Mouse (Mus musculus): ENCODE measurements around the gene Wdr78. TPM values are rescaled to one million over a fixed set of nuclear protein-coding genes. Genes with fewer than 3 reads are reported as not detected.

The Wdr78 gene
- 0.47 TPM for polyA plus RNA-seq (2012; fragmentation: generic; extraction: Trizol)

- TF ChIP-seq TCF3 (IDR thresholded peaks at IDR 0.05; ENCODE audit: insufficient read length, low read depth), result no peak
- TF ChIP-seq POLR2A (IDR thresholded peaks at IDR 0.05; ENCODE audit: insufficient read length, low read depth), result peak; percentile 63
- TF ChIP-seq USF1 (IDR thresholded peaks at IDR 0.05; ENCODE audit: low read depth), result no peak
- no peak for TF ChIP-seq MYOG (IDR thresholded peaks at IDR 0.05; ENCODE audit: control insufficient read depth in 1 of 3, insufficient read depth in 1 of 3, insufficient read length in 2 of 3, low read depth in 2 of 3)
- no peak for TF ChIP-seq SRF (IDR thresholded peaks at IDR 0.05; ENCODE audit: control insufficient read depth, insufficient read length, low read depth)
- TF ChIP-seq TCF12 (IDR thresholded peaks at IDR 0.05; ENCODE audit: insufficient read depth, poor library complexity, severe bottlenecking), result no peak
- no peak for TF ChIP-seq CEBPB (IDR thresholded peaks at IDR 0.05; ENCODE audit: insufficient read depth, poor library complexity, severe bottlenecking)
- no peak for TF ChIP-seq MYOD1 (IDR thresholded peaks at IDR 0.05; ENCODE audit: control insufficient read depth in 1 of 3, insufficient read length in 2 of 3, low read depth in 2 of 3)
- TF ChIP-seq REST (IDR thresholded peaks at IDR 0.05; ENCODE audit: insufficient read depth, insufficient read length), result no peak
- TF ChIP-seq MAX (IDR thresholded peaks at IDR 0.05; ENCODE audit: low read depth), result no peak
- peak; percentile 18 for TF ChIP-seq POLR2AphosphoS2 (IDR thresholded peaks at IDR 0.05; ENCODE audit: insufficient read length, low read depth)
- TF ChIP-seq E2F4 (IDR thresholded peaks at IDR 0.05; ENCODE audit: insufficient read depth), result no peak
- H3K4me3 ChIP-seq, result peak within 1 kb of the TSS; percentile 71
Measured at GRCm38 (mm10) chr4:103114184-103115111, at the start of gene Wdr78, which contains the start of gene Mier1. Gene Wdr78 (minus strand): TSS chr4:103114555. Gene Mier1 (plus strand): TSS chr4:103114390.

GRCm38 (mm10) chr4:103158781-103159180, 44.4 kb upstream of the Wdr78 start:
- peaks cover 47% of the 10 kb centered on the region for H3K36me3 ChIP-seq (ENCODE audit: control insufficient read depth, insufficient read depth)
- H3K27me3 ChIP-seq (ENCODE audit: control insufficient read depth, insufficient read depth, insufficient read length), result no peaks in the 10 kb centered on the region
- TF ChIP-seq MYOG (IDR thresholded peaks at IDR 0.05; ENCODE audit: control insufficient read depth in 1 of 3, insufficient read depth in 1 of 3, insufficient read length in 2 of 3, low read depth in 2 of 3), result no peak
- no peak for TF ChIP-seq TCF3 (IDR thresholded peaks at IDR 0.05; ENCODE audit: insufficient read length, low read depth)
- no peak for TF ChIP-seq MAX (IDR thresholded peaks at IDR 0.05; ENCODE audit: low read depth)
- no peak for TF ChIP-seq REST (IDR thresholded peaks at IDR 0.05; ENCODE audit: insufficient read depth, insufficient read length)
- no peak for TF ChIP-seq SRF (IDR thresholded peaks at IDR 0.05; ENCODE audit: control insufficient read depth, insufficient read length, low read depth)
- TF ChIP-seq E2F4 (IDR thresholded peaks at IDR 0.05; ENCODE audit: insufficient read depth), result no peak
- no peak for TF ChIP-seq USF1 (IDR thresholded peaks at IDR 0.05; ENCODE audit: low read depth)
- no peak for TF ChIP-seq POLR2A (IDR thresholded peaks at IDR 0.05; ENCODE audit: insufficient read length, low read depth)
- no peak for TF ChIP-seq CEBPB (IDR thresholded peaks at IDR 0.05; ENCODE audit: insufficient read depth, poor library complexity, severe bottlenecking)
- no peak for TF ChIP-seq POLR2AphosphoS2 (IDR thresholded peaks at IDR 0.05; ENCODE audit: insufficient read length, low read depth)
- TF ChIP-seq TCF12 (IDR thresholded peaks at IDR 0.05; ENCODE audit: insufficient read depth, poor library complexity, severe bottlenecking), result no peak
- TF ChIP-seq MYOD1 (IDR thresholded peaks at IDR 0.05; ENCODE audit: control insufficient read depth in 1 of 3, insufficient read length in 2 of 3, low read depth in 2 of 3), result no peak

More at GRCm38 (mm10) chr4:103114184-103115111, at the start of gene Wdr78, which contains the start of gene Mier1:
- Histone ChIP-seq H3K79me2 (ENCODE audit: control insufficient read depth, insufficient read depth) (peaks cover 20% of the 10 kb centered on the region), H3K27me3 (ENCODE audit: control insufficient read depth, insufficient read depth, insufficient read length) (no peaks in the 10 kb centered on the region), H3K4me2 (ENCODE audit: low read depth) (peak within 1 kb of the TSS; percentile 71), H3ac (ENCODE audit: control insufficient read depth, insufficient read length) (peak within 1 kb of the TSS; percentile 24), H3K36me3 (ENCODE audit: control insufficient read depth, insufficient read depth) (no peaks in the 10 kb centered on the region)

GRCm38 (mm10) chr4:103151946-103152345, 37.6 kb upstream of the Wdr78 start:
- Histone ChIP-seq H3K79me2 (ENCODE audit: control insufficient read depth, insufficient read depth) (no peaks in the 10 kb centered on the region), H3K4me2 (ENCODE audit: low read depth) (no peak overlapping the region), H3K4me3 (no peak overlapping the region), H3K27me3 (ENCODE audit: control insufficient read depth, insufficient read depth, insufficient read length) (no peaks in the 10 kb centered on the region), H3K36me3 (ENCODE audit: control insufficient read depth, insufficient read depth) (peaks cover 49% of the 10 kb centered on the region), H3ac (ENCODE audit: control insufficient read depth, insufficient read length) (no peak overlapping the region)
- no peak for TF ChIP-seq TCF12 (IDR thresholded peaks at IDR 0.05; ENCODE audit: insufficient read depth, poor library complexity, severe bottlenecking)
- no peak for TF ChIP-seq CEBPB (IDR thresholded peaks at IDR 0.05; ENCODE audit: insufficient read depth, poor library complexity, severe bottlenecking)
- no peak for TF ChIP-seq MYOD1 (IDR thresholded peaks at IDR 0.05; ENCODE audit: control insufficient read depth in 1 of 3, insufficient read length in 2 of 3, low read depth in 2 of 3)
- no peak for TF ChIP-seq E2F4 (IDR thresholded peaks at IDR 0.05; ENCODE audit: insufficient read depth)
- no peak for TF ChIP-seq MAX (IDR thresholded peaks at IDR 0.05; ENCODE audit: low read depth)
- TF ChIP-seq USF1 (IDR thresholded peaks at IDR 0.05; ENCODE audit: low read depth), result no peak
- TF ChIP-seq TCF3 (IDR thresholded peaks at IDR 0.05; ENCODE audit: insufficient read length, low read depth), result no peak
- no peak for TF ChIP-seq POLR2AphosphoS2 (IDR thresholded peaks at IDR 0.05; ENCODE audit: insufficient read length, low read depth)
- no peak for TF ChIP-seq SRF (IDR thresholded peaks at IDR 0.05; ENCODE audit: control insufficient read depth, insufficient read length, low read depth)
- TF ChIP-seq POLR2A (IDR thresholded peaks at IDR 0.05; ENCODE audit: insufficient read length, low read depth), result no peak
- TF ChIP-seq REST (IDR thresholded peaks at IDR 0.05; ENCODE audit: insufficient read depth, insufficient read length), result no peak
- no peak for TF ChIP-seq MYOG (IDR thresholded peaks at IDR 0.05; ENCODE audit: control insufficient read depth in 1 of 3, insufficient read depth in 1 of 3, insufficient read length in 2 of 3, low read depth in 2 of 3)

More at GRCm38 (mm10) chr4:103158781-103159180, 44.4 kb upstream of the Wdr78 start:
- no peak overlapping the region for H3K4me3 ChIP-seq
- no peak overlapping the region for H3ac ChIP-seq (ENCODE audit: control insufficient read depth, insufficient read length)
- no peaks in the 10 kb centered on the region for H3K79me2 ChIP-seq (ENCODE audit: control insufficient read depth, insufficient read depth)
- no peak overlapping the region for H3K4me2 ChIP-seq (ENCODE audit: low read depth)

DNA sequence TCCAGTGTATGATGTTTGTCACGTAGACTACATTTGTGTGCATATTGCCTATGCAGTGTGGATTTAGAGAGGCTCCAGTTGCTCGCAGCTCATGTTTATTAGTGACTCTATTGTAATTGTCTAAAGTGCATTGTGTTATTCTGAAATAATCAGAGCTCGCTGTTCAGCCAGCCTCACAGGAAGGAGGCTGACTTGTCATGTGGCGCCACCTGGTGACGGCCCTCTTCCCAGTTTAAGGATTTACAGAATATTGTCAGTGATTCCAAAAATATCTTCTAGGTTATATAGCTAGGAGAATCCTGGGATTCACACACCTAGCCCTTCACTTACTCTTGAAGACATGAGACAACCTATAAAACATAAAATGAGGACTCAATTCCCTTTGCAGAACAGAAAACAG, 32.0 kb upstream of the Wdr78 start:
- Histone ChIP-seq H3ac (ENCODE audit: control insufficient read depth, insufficient read length) (no peak overlapping the region), H3K4me2 (ENCODE audit: low read depth) (no peak overlapping the region), H3K4me3 (no peak overlapping the region), H3K36me3 (ENCODE audit: control insufficient read depth, insufficient read depth) (peaks cover 56% of the 10 kb centered on the region), H3K79me2 (ENCODE audit: control insufficient read depth, insufficient read depth) (no peaks in the 10 kb centered on the region), H3K27me3 (ENCODE audit: control insufficient read depth, insufficient read depth, insufficient read length) (no peaks in the 10 kb centered on the region)
- TF ChIP-seq POLR2A (IDR thresholded peaks at IDR 0.05; ENCODE audit: insufficient read length, low read depth) (no peak), POLR2AphosphoS2 (IDR thresholded peaks at IDR 0.05; ENCODE audit: insufficient read length, low read depth) (no peak), MYOD1 (IDR thresholded peaks at IDR 0.05; ENCODE audit: control insufficient read depth in 1 of 3, insufficient read length in 2 of 3, low read depth in 2 of 3) (no peak), MYOG (IDR thresholded peaks at IDR 0.05; ENCODE audit: control insufficient read depth in 1 of 3, insufficient read depth in 1 of 3, insufficient read length in 2 of 3, low read depth in 2 of 3) (no peak), TCF3 (IDR thresholded peaks at IDR 0.05; ENCODE audit: insufficient read length, low read depth) (no peak)
